Mouse (Mus musculus) embryo, embryonic 10.5 days (tissue): Measurements from ENCODE around the gene Rph3al.

Experiments used
- DNase-seq: peaks from one replicate; pipeline ENCODE4 v3.0.0-alpha.2; 2015; ENCODE audit warnings: low spot score

Gene Rph3al

DNA sequence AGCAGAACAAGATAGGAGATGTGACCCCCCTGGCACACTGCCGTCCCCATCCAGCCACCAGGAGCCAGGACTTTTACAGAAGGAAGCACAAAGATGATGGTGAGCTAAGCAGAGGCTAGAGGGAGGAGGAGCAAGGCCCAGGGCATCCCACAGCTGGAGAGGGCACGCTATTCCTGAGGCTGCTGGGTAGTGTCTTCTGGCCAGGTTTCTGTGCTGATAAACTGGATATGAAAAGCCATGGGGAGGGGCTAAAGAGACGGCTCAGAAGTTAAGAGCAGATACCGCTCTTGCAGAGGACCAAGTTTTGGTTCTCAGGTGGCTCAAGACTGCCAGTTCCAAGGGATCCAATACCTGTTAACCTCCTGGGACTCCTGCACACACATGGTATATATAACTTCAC, 76.6 kb downstream of the Rph3al start:
- DNase-seq, result no peak

DNA sequence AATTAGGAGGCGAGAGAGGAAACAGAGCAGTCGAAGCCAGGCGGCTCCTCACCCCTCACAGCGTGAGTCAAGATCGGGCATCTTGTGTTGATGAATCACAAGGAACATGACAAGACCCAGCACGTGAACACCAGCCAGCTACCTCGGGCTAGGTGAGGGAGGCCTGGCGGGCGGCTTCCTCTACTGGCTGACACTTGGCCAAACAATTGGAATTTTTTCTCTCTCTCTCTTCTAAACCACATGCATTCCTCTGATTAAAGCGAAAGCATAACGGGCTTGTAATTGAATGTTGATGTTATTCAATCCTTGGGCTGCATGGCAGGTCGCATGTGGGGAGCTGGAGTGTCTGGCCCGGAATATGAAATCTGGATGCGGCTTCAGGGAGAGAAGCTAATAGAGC, 77.0 kb downstream of the Rph3al start:
- DNase-seq, result no peak

DNA sequence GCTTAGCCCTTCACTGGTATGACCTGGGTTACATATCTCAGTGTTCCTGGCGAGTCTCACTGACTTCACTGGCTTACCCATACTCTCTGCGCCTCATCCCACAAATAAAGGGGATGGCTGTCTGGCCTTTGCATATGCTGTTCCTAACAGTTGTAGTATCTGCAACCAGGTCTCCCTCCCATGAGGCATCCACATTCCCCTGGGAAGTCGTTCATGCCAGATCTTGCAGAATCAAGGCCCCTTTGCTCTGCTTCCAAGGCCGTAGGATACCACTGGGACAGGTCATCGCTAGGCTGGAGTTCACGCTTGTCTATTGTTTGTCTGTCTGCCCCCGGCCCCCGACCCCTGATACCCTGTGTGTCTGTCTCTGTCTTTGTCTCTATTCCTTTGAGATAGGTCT, 78.8 kb downstream of the Rph3al start:
- DNase-seq, result no peak

DNA sequence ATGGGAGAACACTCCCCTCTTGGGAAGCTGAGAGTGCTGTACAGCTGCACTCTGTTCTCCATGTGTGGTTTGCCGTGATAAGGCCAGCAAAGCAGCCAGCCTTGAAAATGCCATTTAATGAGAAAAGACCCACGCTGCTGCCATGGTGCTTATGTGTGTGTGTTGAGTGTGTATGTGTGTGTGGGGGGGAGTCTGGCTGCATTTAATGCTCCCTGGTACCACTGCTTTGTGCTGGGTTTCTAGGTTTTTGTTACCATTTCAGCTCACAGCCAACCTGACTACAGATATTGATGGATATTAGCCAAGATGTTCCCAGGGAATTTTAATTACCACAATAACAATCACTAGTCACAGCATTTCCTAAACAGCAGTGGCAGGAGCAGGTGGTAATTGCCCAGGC, 79.3 kb downstream of the Rph3al start:
- no peak for DNase-seq

DNA sequence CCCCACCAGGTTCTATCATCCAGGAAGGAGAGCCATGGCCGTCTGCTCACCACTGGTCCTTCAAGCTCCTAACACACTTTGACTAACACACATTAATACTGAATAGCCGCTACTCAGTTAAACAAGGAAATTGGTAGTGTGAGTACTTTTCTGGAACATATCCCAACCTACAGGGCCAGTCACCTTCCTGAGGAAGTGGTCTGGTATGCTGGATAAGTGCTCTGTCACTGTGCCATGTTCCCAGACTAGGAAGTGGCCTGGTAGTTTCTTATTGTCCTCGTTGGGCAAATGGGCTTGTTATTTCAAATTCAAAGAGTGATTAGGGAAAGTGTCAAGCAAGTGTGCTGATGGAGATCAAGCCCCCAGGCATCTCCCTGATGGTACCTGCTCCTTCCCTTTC, 80.4 kb downstream of the Rph3al start:
- no peak for DNase-seq

DNA sequence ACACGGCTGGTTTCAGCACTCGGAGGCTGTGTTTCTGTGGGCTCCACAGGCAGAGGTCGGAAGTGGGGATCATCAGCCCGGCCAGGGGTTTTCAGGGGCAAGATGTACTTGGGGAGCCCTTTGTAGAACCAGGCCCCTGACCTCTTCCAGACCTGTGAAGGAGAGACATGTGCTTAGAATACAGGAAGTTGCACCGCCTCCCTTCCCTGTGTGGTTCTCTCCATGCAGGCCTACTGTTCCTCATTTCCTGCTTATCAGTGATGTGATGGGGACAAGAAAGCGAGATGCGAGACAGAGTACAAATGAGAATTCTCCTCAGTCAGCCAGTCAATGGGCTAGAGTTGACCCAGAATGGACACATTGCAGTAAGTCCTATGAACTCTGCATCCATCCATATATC, 83.9 kb downstream of the Rph3al start:
- DNase-seq, result no peak

DNA sequence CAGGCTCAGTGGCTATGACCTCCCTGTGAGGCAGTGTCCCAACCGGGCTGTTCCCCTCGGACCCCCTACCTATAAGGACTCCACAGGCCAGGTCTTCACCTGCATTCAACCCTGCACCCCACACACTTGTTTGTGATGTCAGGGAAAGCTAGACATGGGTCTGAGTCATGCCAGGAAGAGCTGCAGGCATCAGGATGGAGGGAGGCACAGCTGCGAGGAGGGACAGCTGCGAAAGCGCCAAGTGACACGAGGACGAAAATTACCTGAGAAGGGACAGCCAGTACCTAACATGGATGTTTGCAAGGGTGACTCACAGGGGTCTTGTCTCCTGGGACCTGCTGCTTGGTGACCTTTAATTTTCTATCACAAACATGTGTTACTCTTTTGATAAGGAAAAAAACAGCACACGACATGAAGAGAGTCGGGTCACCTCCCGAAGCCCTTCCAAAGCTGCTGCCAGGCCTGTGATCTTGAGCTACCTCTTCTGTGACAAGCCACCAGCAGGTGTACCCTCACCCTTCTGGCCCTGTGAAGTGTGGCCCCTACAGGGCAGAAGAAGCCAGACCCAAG, 85.1 kb downstream of the Rph3al start:
- DNase-seq, result no peak

DNA sequence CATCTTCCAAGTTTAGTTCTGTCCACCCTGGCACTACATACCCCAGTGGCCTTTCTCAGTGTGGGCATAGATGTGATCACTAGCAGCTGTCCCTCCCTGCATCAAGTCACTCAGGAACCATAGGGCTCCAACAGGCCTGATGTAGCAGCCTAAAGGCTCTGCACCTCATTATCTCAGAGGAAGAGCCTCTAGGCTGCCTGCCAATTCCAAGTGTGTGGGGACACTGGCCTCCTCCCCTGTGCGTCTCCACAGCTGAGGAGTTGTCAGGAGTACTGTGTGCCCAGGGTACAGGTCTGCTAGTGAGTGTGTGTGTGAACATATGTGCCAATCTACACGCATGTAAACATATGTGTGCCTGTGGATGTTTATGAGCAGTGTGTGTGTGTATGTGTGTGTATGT, 85.7 kb downstream of the Rph3al start:
- DNase-seq, result no peak

DNA sequence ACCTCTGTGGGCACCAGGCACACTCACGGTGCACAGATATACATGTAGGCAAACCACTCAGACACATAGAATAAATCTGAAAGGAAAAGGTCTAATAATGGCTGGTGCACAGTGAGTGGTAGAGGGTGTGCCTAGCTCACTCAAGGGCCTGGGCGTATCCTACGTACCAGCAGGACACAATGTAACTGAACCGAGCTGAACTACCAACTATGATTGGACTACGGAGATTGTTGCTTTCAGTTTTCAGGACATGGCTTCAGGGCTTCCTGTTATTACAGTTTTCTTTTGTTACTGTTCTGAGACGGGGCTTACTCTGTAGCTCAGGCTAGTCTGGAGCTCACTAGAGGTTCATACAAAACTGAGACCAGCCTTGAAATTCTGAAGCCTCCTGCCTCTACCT, 88.7 kb downstream of the Rph3al start:
- no peak for DNase-seq

DNA sequence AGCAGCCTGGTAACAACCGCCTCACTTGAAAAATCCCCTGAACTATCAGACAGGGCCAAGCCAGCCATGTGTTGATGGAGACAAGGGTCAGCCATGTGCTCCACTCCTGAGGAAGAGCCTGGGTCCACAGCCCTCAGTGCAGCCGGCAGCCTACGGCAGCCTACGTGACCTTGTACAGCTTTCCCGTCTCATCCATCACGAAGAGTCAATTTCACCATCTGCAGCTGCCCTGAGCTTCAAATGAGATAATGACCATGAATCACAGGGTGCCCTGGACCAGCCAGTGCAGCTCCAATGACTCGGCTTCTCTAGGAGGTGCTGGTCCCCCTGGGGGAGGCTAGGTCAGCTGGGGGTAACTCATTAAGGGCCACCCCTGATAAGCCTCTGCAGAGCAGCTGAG, 91.6 kb downstream of the Rph3al start:
- DNase-seq, result peak; percentile 64

DNA sequence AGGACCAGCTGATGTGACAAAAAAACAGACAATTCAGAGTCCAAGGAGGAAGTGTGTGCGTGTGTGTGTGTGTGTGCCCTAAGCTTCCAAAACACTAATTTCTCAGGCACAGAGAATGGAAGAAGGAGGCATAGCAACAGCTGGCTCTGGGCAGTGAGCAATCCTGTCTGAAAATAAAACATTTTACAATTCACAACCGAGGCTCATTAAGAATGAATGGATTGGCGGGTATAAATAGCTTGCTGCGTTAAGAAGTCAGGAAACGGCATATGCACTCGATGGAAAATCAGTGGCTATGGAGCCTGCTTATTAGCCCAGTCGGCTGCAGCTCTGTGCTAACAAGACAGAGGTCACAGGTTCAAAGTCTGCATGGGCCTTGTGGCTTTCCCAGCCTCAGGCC, 92.6 kb downstream of the Rph3al start:
- no peak for DNase-seq

DNA sequence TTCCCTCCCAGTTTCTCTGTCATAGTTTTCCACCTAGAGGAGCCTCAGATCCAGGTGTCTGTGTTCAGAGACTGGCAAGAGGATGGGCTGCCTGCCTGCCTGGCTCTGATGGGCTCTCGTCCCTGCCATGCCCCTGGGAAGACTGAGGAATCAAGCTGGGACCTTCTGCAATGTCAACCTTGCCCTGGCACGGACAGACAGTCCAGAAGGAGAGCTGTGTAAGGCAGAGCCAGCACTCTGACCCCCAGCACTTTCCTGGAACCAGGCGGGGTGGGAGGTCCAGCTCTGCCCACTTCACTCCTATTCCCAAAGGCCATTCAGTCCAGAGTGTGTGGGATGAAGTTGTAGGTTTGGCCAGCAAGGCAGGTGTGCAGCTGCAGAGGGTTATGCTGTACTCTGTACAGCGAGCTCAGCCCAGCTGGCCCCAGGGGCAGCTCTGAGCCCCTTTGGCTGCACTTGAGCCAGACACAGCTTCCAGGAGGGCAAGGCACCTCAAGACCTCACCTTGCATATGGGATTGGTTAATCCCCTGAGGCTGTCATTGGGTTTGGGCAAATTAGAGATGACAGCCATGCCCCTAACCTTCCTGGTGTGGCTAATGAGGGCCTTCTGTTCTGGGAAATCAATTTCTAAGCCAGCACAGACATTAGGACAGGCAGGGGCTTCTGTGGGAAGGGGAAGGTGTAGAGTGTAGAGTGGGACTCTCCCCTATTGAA, 95.2 kb downstream of the Rph3al start:
- DNase-seq, result peak; percentile 21

DNA sequence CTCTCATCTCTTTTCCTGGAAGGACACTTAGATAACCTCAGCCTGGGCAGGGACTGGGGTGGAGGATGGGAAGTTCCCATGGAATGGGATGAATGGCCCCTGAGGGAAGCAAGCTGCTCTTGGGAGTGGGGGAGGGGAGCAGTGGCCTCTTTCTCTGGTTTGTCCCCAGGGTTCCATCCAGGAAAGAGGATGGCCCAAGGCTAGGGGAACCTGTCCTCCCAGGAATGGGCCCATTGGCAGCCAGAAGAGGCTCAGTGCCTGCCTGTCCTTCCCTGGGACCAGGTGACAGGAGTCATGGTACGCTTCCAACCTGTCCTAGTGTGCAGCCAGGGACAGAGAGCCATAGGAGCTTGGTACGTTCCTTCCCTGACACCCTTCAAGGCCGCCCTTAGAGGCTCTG, 96.7 kb downstream of the Rph3al start:
- DNase-seq, result no peak

DNA sequence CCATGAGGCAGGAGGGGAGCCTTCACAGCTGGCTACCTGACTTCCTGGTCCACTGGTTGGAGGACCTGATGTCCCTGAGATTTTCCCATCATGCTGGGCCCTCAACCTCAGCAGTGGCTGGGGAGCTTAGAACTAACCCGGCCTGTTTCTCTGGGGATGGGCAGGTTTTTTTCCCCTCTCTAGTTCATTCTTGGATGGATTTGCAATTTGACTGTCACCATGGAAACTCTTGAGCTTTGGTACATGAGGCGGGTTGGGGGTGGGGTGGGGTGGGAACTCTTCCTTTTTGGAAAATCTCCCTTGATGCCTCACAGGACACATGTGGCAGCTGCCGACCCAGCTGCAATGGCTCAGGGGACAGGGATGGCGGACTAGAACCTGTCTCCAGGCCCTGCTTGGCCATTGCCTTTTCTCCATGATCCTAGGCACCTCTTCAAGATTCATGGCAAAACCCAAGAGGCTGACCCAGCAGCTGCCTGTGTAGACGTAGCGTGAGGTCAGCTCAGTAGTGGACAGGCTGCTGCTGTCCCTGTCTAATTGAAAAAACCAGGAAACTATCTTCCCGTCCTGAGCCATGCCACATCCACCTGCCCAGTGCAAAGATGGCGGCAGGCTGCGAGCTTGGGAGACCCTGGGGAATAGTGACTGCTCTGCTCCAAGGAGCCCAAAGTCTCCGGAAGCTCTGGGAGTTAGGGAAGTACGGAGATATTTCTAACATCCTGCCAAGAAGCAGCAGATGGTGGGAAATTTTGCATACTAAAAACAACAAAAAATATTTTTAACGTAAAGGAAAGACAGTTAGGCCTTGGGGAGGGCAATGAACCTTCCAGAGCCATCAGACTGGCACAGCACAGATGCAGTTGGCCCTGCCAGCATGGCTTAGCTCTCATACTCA, 98.4 kb downstream of the Rph3al start:
- DNase-seq, result no peak

DNA sequence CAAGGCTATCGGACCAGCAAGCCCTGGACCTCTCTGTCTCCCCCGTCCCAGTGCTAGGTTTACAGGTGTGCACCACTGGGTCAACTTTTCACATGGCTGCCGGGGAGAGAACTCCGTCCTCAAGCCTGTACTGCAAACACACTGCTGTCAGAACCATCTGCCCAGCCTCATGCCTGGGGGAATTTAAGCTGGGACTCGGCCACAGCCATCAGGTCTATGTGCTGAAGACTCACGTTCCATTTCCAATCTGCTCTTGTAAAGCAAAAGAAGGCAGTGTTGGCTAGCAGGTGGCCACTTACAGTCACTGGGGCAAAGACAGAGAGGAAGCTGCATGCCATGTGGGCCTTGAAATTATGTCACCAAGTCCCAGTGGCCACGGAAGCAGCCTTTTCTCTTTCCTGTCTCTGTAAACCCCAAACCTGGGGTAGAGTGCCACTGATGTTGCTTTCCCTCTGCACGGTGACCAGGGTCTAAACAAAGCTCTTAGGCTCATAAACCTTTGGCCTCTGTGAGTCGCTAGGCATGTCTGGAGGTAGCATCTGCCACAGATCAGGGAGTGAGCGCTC, 99.3 kb downstream of the Rph3al start:
- no peak for DNase-seq

DNA sequence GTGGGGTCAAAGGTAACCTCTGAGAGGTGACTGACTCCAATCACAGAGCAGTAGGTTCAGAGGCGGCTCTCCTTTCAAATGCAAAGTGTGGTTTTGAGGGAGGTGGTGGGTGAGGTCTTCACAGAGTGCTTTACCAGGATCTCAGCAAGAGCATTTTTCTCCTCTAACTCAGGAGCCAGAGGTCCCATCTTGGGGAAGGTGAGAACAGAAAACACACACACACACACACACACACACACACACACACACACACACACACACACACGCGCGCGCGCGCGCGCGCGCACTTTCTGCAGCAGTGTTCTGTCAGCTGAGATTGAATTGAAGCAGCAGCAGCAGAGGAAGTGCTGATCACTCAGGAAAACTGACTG, 102.0 kb downstream of the Rph3al start:
- no peak for DNase-seq

DNA sequence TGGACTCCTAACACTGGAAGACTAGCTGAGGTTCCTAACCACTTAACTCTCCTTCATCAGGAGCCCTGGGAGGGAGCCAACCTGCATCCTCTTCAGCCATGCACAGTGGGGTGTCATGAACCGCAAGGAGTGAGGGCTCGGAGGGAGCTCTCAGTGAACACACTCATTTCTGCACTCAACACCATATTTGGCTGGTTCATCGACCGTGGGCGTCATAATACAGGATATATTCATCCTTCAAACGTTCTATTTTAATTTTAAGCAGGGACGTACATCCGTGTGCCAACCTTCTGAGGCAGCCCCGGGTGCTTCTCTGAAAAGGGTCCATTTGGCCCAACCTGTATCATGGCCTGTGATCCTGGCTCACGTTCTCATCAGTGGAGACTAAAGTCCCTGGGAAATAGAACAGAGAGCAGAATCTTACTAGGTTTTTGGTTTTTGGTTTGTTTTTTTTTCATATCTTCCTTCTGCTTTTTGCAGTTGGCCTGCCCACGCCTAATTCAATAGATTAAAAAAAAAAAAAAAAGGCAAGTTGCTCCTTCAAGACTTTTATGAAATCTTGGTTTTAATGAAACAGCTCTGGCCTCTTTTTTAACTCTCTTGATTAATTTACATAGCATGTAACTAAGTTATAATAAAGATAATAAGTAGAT, 102.5 kb downstream of the Rph3al start:
- no peak for DNase-seq

DNA sequence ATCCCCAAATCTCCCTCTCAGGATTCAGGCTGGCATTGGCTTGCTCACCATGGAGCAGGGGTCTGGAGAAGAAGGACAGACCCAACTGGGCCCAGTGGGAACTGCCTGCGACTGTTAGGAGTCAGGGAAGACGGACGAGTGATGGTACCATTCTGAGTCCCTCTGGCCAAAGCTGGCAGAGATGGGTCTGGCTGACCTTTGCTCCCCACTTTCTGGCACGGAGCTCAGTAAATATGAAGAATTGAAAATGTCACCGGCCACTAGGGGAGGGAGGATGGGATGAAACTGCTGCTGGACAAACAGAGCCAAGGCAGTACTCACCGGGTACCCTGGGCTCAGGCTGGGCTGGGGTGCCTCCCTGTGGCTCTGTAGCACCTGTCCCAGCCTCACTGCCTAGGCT, 105.1 kb downstream of the Rph3al start:
- no peak for DNase-seq

DNA sequence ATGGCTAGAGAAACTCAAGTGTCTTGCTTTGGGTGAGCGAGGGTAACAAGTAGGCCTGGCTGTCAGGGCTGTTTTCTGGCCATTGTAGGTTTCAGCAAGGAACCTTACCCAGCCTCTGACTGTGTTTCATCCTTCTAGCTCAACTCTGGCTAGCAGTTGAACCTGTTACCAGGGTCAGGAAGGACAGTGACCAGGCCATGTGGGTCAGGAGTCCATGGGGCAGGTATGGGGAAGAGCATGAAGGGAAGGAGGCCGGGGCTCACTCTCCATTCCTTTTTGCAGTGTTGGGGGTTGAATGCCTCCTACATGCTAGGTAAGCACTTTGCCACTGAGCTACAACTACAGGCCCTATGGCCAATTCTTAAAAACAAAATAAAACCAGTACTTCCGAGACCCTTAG, 107.8 kb downstream of the Rph3al start:
- DNase-seq, result no peak

DNA sequence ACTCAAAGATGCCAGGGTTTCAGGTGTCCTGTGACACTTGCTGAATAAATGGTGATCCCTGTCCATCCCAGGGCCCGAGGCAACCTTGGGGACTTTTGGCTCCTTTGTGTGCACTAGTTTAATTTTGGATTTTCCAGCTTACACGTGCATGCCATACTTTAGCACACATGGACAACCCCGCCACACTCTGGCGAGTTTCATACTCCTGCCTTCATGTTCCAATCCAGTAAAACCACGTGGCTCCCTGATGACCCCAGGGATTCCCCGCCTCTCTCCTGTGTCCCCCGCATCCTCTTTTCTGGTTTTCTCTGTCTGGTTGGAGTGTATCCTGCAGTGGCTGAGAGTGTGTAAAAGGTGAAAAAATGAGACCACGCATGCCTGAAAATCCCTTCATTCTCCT, 110.8 kb downstream of the Rph3al start:
- no peak for DNase-seq

DNA sequence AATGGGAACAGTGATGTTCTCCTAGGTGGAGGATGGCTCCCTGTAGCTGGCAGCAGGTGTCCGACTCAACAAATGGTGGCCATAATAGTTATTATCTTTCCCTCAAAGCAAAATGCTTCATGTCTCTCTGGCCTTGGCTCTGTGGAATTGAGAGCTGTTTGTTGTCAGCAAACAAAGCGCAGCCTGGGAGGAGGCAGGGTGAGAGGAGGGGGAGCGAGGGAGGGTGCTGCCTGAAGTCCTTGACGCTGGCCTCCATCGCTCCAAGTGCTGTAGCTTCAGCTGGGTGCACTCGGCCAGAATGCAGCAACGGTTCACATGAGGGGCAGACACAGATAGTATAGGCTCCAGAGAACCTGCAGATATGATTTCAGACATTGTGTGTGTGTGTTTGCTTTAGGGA, 114.7 kb downstream of the Rph3al start:
- DNase-seq, result no peak

DNA sequence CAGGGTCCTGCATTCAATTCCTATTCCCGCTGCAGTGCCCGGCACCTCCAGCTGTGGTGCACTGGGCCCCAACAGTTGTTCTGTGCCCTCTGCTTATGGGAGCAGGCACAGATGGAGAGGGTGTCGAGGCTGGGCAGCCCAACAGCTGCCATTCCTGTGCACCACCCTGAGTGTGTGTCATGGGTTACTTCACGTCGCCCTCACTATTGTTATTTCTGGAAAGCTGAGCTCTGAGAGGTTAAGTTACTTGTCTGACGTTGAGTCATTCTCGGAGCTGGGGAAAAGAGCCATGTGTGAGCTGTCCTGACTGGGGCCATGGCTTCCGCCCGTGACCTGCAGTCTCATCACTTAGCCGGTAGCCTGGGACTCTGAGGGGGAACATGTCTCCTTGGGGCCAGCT, 125.1 kb downstream of the Rph3al start:
- no peak for DNase-seq

DNA sequence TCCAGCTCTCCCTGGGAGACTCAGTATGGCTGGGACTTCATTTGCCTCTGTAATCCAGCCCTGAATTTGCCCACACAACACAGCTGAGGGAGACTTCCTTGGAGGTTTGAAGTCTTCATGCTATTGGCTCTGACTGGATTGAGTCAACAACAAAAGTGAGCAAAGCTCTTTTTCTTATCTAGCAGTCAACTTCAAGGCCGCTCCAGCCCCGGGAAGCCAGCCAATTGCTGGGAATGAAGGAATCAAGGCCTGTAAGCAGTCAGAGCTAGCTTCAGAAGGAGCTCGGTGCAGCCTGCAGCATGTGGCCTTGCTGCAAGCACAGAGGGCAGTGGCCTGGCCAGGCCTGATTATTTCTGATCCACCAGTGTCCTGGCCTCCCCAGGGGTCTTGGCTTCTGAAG, 126.3 kb downstream of the Rph3al start:
- DNase-seq, result no peak
